Mouse (Mus musculus): ENCODE results near the gene Nsun2.

Gene Nsun2

DNA sequence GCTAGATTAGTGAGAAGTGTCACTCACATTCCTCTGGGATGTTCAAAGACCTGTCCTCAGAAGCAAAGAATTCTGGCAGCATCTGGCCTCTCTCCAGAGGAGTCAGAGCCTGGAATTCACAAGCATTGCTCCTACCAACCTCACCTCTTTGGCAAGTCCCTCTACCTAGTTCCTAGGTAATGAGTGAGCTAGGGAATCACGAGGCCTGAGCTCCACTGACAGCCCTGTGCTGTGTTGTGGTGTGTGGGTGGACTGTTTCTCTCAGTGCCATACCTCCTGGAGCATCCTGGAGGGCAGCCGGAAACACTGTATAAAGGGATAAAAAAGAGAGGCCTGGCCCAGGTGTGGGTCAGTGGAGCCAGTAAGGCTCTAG lies 9.4 kb upstream of the Nsun2 start:
- DNase-seq (ENCODE audit: low spot score in 2 of 2) = no peak

GRCm38 (mm10) chr13:69525867-69526266 lies 7.7 kb upstream of the Nsun2 start:
- DNase-seq (ENCODE audit: low spot score in 2 of 2) = no peak

GRCm38 (mm10) chr13:69528531-69528930 lies 5.0 kb upstream of the Nsun2 start:
- no peak for DNase-seq (ENCODE audit: low spot score in 2 of 2)

- DNase-seq (ENCODE audit: low spot score in 2 of 2) = no peak
Observed at GRCm38 (mm10) chr13:69530156-69530555, 3.4 kb upstream of the Nsun2 start.

DNA sequence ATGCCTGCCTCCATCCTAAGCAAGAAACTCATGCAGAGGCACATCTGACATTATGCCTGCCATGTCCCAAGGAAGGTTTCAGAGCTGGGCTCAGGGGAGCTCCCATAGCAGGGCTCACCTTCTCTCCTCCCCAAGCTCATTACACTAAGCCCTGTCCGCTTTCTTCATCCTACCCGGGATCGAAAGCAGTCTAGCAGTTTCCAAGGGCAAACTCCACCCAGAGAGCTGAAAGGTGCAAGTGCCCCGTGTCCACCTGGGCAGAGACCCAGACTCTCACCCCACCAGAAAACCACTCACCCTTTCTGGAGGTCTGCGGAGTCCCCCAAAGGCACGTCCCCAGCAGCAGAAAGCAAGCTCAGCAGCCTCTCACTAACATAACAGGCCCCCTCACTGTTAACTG lies 2.6 kb upstream of the Nsun2 start:
- no peak for DNase-seq (ENCODE audit: low spot score in 2 of 2)

- DNase-seq (ENCODE audit: low spot score in 2 of 2) = no peak
Observed at GRCm38 (mm10) chr13:69531431-69531830, 2.1 kb upstream of the Nsun2 start.

GRCm38 (mm10) chr13:69532101-69532892 lies 1.2 kb upstream of the Nsun2 start:
- no peak for DNase-seq (ENCODE audit: low spot score in 2 of 2)

DNA sequence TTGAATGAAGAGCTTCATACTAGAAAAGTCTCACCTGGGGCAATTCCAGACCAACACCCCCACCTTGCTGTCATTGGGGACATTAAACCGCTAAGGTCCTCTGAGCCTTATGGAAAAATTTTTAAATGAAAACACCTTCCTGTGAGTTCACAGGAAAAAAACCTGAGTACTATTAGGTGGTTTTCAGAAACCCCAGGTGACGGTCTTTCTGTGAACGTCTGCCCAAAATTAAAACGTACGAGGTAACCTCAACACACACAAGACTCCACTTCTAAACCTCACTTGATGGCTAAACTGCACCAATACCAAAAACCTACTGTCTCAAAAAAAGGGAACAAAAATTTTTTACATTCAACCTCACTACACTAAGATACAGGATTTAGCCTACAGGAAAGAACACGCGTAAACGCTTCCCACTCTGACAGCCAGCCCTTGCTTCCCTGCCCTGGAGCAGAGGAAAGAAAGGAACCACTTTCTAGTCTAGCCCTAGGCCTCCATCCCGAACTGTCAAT lies 597 bp upstream of the Nsun2 start:
- no peak for DNase-seq (ENCODE audit: low spot score in 2 of 2)

GRCm38 (mm10) chr13:69534334-69534653 lies 748 bp downstream of the Nsun2 start, which contains the start of gene Tent4a:
Gene Tent4a (minus strand): TSS chr13:69534617.
- DNase-seq (ENCODE audit: low spot score in 2 of 2) = no peak

- DNase-seq (ENCODE audit: low spot score in 2 of 2) = peak; percentile 88 to 97
Observed at GRCm38 (mm10) chr13:69534654-69535551, 1.4 kb downstream of the Nsun2 start.

DNA sequence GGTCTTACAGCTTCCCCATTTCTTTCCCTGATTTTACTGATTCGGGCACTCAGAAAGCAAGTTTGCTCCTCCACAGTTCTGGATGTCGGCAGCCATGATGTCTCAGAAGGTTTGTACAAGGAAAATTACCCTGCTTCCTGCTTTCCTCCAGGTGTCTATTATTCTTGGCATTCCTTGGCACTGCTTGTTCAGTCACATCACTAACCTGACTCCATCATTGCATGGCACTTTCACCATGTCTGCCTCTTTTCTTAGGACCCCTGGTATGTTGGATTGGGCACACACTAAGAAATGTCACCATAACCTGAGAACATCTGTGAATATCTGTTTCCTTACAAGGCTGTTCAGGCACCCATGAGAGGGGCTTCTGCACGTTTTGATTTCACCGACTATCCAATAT lies 2.5 kb downstream of the Nsun2 start:
- no peak for DNase-seq (ENCODE audit: low spot score in 2 of 2)

DNA sequence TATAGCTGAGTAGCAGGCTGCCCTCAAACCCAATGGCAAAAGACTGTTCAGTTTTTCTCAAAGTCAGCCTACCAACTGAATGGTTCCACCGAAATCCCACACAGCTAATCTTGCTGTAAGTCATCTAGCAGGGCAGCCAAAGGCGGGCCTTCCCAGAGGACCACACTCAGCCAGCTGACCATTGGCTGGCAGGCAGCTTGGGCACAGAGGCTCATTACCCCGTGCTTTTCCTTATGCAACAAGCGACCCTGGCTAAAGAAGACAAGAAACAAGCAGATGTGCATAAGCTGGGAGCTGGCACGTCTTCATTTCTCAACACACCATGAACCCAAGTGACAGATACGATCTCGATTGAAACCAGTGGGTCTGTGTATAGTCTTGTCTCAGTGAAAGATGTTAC lies 3.8 kb downstream of the Nsun2 start:
- no peak for DNase-seq (ENCODE audit: low spot score in 2 of 2)

DNA sequence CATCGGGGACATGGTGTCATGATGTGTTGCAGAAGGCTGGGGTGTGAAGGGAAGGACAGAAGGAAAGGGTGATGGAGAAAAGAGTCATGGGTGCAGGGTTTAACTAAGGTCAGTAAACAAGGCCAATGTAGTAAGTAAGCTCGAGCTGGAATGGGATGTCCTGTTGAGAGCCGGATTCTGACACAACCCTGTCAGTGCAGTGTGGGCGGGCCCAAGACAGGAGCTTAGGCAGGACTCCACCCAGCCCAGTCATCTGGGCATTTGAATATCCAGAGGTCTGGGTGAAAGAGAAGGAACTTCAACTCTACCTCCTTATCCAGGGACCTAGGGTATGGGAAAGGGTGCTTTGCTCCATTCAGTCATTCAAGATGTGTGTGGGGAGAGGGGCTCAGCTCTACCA lies 4.8 kb downstream of the Nsun2 start:
- peak in 1 of 2 experiments; percentile 35 for DNase-seq (ENCODE audit: low spot score in 2 of 2)

GRCm38 (mm10) chr13:69541209-69541608 lies 7.7 kb downstream of the Nsun2 start:
- DNase-seq (ENCODE audit: low spot score in 2 of 2) = no peak

- DNase-seq (ENCODE audit: low spot score in 2 of 2) = no peak
Observed at GRCm38 (mm10) chr13:69541776-69542175, 8.2 kb downstream of the Nsun2 start.

- DNase-seq (ENCODE audit: low spot score in 2 of 2) = no peak
Observed at GRCm38 (mm10) chr13:69542571-69543352, 9.2 kb downstream of the Nsun2 start.

DNA sequence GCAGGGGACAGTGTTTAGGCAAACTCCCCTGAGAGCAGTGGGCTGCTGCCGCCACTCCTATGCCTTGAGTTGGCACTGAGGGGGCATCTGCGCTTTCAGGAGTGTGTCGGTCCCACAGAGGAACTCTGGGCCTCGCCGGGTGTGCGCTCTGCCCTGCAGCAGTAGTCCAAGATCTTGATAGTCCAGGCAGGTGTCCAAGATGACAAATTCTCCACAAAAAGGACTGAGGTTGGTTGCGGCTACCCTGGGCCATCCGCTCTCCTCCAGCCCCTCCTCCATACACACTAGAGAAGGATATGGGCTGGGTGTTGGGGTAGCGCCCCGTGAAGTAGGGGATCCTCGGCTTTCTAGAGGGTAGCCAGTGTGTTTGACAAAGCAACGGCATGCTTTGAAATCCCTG lies 10.0 kb downstream of the Nsun2 start:
- DNase-seq (ENCODE audit: low spot score in 2 of 2) = no peak

- DNase-seq (ENCODE audit: low spot score in 2 of 2) = no peak
Observed at GRCm38 (mm10) chr13:69545019-69545418, 11.5 kb downstream of the Nsun2 start.

DNA sequence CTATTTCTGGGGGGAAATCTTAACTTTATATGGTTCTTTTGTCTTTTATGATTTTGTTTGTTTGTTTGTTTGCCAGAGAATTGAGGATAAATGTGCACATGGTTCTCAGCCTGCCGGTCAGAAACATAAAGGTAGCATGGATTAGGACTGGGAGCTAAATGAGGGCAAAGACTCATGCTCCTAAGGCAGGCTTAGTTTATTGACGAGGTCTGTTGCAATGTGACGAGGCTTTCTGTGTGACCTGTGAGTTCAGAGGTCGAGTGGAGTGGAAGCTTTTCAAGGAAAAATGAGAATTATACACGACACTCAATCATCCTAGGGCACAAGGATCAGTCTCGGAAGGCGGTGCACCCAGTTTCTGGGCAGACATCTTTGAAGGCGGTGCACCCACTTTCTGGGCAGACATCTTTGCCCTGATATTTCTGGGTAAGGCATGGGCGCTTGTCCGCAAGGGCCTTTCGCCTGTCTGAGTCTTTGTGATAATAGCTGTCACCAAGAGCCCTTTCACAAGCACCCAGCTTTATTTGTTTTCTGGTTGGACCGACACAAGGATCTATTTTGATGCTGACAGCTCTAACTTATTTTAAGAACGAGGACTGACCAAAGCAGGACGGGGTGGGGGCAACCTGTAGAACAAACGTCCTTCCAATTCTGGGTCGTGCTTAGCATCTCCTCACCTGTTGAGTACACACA lies 14.1 kb downstream of the Nsun2 start:
- no peak for DNase-seq (ENCODE audit: low spot score in 2 of 2)

DNA sequence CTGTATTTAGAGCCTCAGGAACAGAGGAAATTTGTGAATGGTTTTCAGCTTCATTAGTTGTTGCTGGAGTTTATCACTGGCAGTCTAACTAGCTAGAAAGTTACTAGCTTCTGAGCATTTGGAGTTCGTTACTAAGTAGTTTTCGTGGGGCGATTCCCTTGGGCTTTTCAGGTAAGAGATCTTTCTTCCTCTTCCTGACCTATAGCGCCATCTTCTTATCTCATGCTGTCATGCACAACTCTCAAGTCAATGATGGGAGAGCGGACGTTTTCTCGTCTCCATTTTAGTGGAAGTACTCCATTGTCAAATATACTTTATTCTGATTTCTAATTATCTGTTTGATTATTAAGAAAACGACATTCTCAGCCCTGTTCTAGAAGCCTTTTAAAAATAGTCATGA lies 16.4 kb downstream of the Nsun2 start:
- no peak for DNase-seq (ENCODE audit: low spot score in 2 of 2)

GRCm38 (mm10) chr13:69550831-69551230 lies 17.3 kb downstream of the Nsun2 start:
- DNase-seq (ENCODE audit: low spot score in 2 of 2) = no peak

All from urinary bladder, adult 18-20 months (tissue).